Mouse (Mus musculus) spleen, postnatal 4 days (tissue): ENCODE data around the gene Rnf141.
A peak's percentile ranks its signal among the peaks of the same experiment; 100 is the strongest.

Experiments
- DNase-seq, 2 experiments: peaks; one replicate each; pipeline ENCODE4 v3.0.0; 2022; ENCODE audit warnings: low spot score in 2 of 2

Rnf141 gene

GRCm38 (mm10) chr7:110833024-110833423 is 11.2 kb downstream of the Rnf141 start:
- no peak for DNase-seq

GRCm38 (mm10) chr7:110823995-110824953 is 20.0 kb downstream of the Rnf141 start:
- DNase-seq, result no peak

GRCm38 (mm10) chr7:110823593-110823992 is 20.7 kb downstream of the Rnf141 start:
- no peak for DNase-seq

- no peak for DNase-seq
These were observed 21.2 kb downstream of the Rnf141 start for GRCm38 (mm10) chr7:110823076-110823475.

GRCm38 (mm10) chr7:110822055-110822454 is 22.2 kb downstream of the Rnf141 start:
- no peak for DNase-seq

GRCm38 (mm10) chr7:110821653-110822052 is 22.6 kb downstream of the Rnf141 start:
- no peak for DNase-seq

- DNase-seq, result no peak
These were observed 23.2 kb downstream of the Rnf141 start for GRCm38 (mm10) chr7:110821068-110821467.

GRCm38 (mm10) chr7:110818787-110819350 is 25.4 kb downstream of the Rnf141 start:
- DNase-seq, result no peak

GRCm38 (mm10) chr7:110818206-110818605 is 26.1 kb downstream of the Rnf141 start:
- peak in 1 of 2 experiments; percentile 57 for DNase-seq

GRCm38 (mm10) chr7:110816037-110816436 is 28.2 kb downstream of the Rnf141 start:
- peak; percentile 53 to 73 for DNase-seq

GRCm38 (mm10) chr7:110813983-110814382 is 30.3 kb downstream of the Rnf141 start:
- DNase-seq, result no peak

GRCm38 (mm10) chr7:110811529-110811928 is 32.7 kb downstream of the Rnf141 start:
- no peak for DNase-seq

GRCm38 (mm10) chr7:110810995-110811394 is 33.3 kb downstream of the Rnf141 start:
- DNase-seq, result no peak

- DNase-seq, result peak in 1 of 2 experiments; percentile 56
These were observed 34.4 kb downstream of the Rnf141 start for GRCm38 (mm10) chr7:110809585-110810557.

- DNase-seq, result no peak
These were observed 35.3 kb downstream of the Rnf141 start for GRCm38 (mm10) chr7:110808962-110809361.

- DNase-seq, result no peak
These were observed 36.7 kb downstream of the Rnf141 start for GRCm38 (mm10) chr7:110807460-110808030.

- DNase-seq, result no peak
These were observed 40.0 kb downstream of the Rnf141 start for GRCm38 (mm10) chr7:110804266-110804665.

- DNase-seq, result no peak
These were observed 41.1 kb downstream of the Rnf141 start for GRCm38 (mm10) chr7:110803131-110803530.

- DNase-seq, result peak; percentile 81 to 93
These were observed 43.2 kb downstream of the Rnf141 start for GRCm38 (mm10) chr7:110801028-110801427.

- DNase-seq, result no peak
These were observed 46.4 kb downstream of the Rnf141 start for GRCm38 (mm10) chr7:110797722-110798409.
